Mouse (Mus musculus) A20 (cell line): ENCODE data around the gene Gm43191.
"Not testable (repeated sequence)": the region's sequence is repeated elsewhere in the genome, so short reads cannot be mapped to it uniquely, and the experiment has no call there.

ENCODE experiments used
- DNase-seq: peaks from one replicate; pipeline ENCODE4 v3.0.0-alpha.2; 2011; ENCODE audit warnings: low read depth, low spot score

The Gm43191 gene

GRCm38 (mm10) chr3:116661870-116662414, 19.1 kb downstream of the Gm43191 start:
- no peak for DNase-seq

DNA sequence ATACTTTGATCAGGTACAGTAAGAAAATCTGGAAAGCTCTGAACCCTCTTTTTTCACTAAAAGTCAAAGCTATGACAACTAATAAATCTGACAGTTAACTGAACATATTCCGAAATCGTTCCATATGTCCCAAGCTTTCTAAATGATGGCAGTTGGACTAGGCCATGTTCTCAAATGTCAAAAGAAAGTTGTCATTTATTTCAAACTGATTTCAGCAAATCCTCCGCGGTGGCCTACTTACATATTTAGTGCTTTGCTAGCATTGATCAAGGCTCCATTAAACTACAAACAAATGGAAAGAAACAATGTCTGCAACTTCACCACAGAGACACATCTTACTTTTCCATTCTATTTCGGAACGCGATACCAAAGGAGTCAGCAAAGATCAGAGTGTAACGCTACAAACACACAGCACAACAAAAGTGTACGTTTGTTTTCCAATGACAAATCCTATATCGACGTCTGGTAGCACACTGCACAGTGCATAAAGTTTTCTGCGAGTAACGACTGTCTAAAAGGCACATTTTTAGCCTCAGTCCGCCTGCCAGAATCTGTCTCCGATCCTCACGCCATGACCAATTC, 19.7 kb downstream of the Gm43191 start:
- peak; percentile 60 for DNase-seq

GRCm38 (mm10) chr3:116659856-116660430, 21.1 kb downstream of the Gm43191 start:
- peak; percentile 58 for DNase-seq

- DNase-seq, result peak; percentile 71
Measured at GRCm38 (mm10) chr3:116658928-116659565, 22.0 kb downstream of the Gm43191 start.

GRCm38 (mm10) chr3:116656184-116656965, 24.7 kb downstream of the Gm43191 start:
- no peak for DNase-seq

DNA sequence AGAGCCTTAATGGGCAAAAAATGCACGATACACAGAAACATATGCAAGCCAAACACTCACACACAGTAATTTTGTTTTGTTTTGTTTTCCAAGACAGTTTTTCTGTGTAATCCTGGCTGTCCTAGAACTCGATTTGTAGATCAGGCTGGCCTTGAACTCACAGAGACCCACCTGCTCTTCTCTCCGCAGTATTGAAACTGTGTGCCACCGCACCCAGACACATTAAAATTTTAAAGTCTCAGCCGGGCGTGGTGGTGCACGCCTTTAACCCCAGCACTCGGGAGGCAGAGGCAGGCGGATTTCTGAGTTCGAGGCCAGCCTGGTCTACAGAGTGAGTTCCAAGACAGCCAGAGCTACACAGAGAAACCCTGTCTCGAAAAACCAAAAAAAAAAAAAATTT, 27.0 kb downstream of the Gm43191 start:
- DNase-seq, result not testable (repeated sequence)

DNA sequence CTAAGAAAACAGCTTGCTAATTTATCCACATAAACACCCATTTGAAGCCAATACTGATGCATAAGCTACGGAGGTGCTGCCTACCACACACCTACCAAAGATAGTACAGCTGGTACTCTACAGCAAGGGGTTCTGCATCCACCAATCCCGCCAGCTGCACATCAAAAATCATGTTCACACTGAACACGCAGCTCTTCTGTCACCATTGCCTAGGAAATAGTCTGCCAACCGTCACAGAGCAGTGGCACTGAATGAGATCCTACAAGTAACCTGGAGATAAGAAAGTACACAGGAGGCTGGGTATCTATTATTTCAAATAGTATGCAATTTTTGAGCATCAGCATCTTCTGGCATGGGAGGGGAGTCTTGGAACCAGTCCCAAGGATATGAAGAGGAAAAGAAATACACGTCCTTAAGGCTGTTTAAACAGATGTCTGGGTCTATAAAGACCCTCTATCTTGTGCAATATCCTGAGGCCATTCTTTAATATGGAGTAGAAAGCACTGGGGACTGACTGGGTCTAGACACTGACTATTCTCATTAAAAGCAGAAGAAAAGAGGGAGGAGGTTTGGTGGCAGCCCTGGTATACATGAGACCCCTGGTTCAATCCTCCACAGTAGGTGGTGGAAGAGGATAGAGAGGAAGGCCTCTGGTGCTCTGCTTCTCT, 27.6 kb downstream of the Gm43191 start:
- DNase-seq, result no peak

DNA sequence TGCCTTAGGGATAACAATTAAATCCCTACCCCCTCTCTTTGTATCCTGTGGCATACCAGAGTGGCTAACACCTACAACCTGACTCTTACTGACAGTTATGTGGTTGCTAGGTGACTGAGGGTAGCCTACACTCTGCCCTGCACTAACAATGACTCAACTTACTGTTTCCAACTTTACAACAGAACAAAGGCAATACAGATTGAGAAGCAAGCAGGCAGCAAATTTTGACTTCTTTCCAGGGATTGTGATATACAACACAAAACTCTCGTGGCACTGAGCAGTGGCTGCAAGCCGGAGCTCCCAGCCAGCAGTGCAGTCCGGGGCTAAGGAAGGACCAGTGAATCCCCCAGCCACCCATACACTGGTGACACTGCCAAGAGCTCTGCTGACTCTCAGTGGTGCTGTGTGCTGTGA, 29.0 kb downstream of the Gm43191 start:
- DNase-seq, result no peak

GRCm38 (mm10) chr3:116650698-116651097, 30.4 kb downstream of the Gm43191 start:
- DNase-seq, result no peak

GRCm38 (mm10) chr3:116648805-116649204, 32.3 kb downstream of the Gm43191 start:
- DNase-seq, result no peak

DNA sequence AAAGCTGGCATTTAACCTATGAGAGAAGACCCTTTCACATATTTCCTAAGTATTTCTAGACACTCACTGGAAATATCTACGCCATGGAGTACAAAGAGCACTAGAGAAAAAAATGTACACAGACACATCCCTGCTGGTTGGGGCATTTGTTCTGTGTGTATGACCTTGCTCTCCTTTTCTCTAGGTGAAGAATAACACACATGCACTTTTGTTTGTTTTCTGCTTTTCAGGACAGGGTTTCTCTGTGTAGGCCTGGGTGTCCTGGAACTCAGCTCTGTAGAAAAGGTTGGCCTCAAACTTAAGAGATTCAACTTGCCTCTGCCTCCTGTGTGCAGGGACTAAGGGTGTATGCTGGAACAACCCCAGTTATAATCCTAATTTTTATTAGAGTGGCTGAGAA, 34.7 kb downstream of the Gm43191 start:
- DNase-seq, result no peak

DNA sequence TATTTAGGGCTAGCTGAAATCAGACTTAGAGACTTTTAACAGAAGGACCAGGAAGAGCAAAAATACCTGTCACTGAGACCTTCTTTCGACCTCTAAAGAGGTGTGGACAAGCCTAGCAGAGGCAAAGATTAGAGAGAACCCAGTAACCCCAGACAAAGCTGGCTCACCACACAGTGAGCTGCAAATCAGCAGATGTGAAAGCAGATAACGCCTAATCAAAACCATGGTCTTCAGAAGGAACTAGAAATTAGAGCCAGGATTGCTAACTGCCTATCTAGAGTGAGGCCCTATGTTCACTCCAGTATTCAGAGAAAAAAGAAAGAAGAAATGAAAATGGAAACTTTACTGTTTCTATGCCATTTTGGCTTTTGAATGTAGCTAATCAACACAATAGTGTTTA, 38.7 kb downstream of the Gm43191 start:
- DNase-seq, result peak; percentile 39

GRCm38 (mm10) chr3:116641811-116642371, 39.2 kb downstream of the Gm43191 start:
- peak; percentile 32 for DNase-seq

DNA sequence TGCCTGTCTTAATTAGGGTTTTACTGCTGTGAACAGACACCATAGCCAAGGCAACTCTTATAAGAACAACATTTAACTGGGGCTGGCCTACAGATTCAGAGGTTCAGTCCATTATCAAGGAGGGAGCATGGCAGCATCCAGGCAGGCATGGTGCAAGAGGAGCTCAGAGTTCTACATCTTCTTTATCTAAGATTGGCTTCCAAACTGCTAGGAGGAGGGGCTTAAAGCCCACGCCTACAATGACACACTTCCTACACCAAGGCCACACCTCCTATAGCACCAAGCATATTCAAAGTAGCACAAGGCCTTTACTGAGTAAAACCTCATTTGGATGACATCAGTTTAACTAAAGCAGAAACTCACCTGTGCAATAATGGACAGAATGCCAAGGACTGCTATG, 41.0 kb downstream of the Gm43191 start:
- DNase-seq, result peak; percentile 27

DNA sequence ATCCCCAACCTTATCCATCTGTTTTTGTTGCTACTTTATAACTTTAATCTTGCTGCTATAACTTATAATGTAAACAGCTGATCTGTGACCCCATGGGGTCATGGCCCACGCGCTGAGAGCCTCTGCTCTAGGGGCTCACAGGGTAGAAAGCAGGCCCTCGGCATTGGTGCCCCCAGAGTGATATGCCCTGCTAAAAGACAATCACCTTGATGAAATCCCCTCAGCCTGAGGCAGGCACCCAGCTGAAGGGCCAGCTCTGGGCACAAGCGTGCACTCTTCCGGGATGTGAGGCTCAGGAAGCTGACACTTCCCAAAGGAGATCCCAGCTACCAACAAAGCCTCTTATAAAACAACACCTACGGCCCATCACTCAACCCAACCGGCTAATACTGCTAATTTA, 42.5 kb downstream of the Gm43191 start:
- no peak for DNase-seq

- DNase-seq, result no peak
Measured at GRCm38 (mm10) chr3:116637693-116638476, 43.2 kb downstream of the Gm43191 start.

DNA sequence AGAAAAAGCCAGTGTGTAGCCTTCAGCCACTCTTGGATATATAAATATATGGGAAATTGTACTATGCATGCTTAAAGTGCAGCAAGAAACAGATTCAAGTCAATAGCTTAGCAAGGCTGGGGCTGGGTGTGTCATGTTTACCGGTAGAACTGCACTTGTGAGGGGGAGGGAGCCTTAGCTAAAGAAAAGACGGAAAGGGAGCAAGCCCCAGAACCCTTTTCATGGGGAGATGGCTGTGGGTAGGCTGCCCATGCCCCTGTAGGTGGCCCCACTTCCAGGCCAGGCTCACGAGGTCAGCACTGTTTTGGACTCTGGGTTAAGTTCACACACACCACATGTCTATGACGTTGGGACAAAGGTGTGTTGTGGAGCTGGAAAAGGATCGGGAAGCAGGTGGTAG, 45.3 kb downstream of the Gm43191 start:
- no peak for DNase-seq

DNA sequence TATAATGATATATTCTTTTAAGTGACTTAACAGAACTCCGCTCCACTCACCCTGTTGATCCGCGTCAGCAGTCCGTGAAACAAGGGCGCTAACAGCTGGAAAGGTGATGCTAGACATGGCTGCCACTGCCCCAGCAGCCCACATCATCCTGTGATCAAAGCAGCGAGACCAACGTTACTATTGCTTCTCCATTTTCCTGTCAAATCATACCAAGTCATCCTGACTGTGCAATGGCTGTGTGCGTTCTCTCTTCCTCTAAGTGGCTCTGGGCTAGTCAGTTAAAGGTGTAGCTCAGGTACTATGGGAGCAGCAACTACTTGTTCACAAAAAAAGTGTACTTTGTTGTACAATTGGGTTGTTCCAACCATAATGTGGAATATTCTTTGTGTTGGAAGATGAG, 46.2 kb downstream of the Gm43191 start:
- no peak for DNase-seq

DNA sequence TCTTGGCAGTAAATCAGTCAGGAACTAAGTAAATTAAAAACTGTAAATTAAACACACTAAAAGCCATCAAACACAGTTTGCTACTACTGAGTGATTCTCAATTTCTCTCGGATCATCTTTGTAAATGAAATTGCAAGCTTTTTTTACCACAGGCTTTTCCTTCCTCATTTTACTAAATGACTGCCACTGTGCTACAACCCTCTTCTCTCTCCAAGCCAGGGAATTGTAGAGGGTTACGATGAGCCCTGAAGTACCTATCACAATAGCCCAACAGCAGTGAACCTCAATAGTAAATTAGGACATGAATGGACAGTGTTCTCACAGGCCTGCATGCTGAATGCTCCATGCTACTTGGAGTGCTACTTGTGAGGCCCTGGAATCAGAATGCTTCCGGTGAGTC, 47.0 kb downstream of the Gm43191 start:
- DNase-seq, result no peak

DNA sequence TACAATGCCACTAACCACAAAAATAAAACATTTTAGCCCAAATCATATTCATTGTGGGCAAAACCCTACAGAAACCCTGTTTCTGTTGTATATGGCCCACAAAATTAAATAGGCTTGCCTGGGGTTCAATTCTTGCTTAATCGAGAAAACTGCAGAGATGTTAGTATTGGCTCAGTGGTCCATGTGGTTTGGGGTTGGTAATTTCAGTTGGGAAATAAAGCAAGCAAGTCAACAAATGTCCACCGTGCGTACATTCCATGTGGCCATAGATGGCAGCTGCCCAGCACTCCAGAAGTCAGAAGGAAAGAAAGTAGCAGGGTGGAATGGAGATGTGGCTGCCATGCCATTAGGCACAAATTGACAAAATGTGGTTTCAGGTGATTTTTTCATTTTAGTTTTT, 48.1 kb downstream of the Gm43191 start:
- DNase-seq, result no peak

DNA sequence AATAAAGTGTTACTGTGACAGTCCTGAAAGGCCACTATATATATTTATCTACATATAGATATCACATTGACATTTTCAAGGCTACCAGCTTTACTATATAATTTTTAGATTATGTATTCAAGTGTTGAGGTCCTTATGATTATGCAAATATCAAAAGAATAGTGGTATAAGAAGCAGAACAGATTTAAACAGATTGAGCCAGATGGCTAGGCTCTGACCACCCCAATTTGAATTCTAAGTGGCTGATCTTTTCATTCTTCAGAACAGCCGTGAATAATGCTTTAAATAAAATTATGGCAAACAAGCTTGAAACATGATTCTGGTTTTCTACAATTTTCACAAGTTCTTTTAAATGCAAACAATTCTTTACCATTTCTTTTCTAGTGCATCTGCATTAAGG, 49.6 kb downstream of the Gm43191 start:
- DNase-seq, result no peak
